Mouse (Mus musculus): ENCODE data around the gene Baiap2l1.
A peak's percentile ranks its signal among the peaks of the same experiment; 100 is the strongest.

The Baiap2l1 gene

GRCm38 (mm10) chr5:144357881-144358591 is at the start of gene Baiap2l1:
Gene Baiap2l1 (minus strand): TSS chr5:144358112.
- DNase-seq (ENCODE audit: low spot score) = peak; percentile 97

DNA sequence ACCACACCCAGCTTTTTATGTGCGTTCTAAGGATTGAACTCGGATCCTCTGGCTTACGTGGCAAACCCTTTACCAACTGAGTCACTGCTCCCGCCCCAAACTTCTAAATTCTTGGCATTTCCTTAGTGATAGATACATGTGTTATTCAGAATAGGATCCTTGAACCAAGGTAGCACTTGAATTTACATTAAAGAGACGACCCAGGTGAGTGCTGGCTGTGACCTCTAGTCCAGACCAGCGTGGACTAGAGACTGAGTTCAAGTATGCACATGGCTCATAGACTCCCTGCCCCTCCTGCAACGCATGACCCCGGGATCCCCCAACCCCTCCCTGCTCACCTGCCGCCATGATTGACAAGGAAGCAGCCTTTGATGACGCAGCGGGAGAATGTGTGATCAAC is 48.3 kb upstream of the Baiap2l1 start:
- no peak for DNase-seq (ENCODE audit: low spot score)

GRCm38 (mm10) chr5:144400821-144401220 is 42.9 kb upstream of the Baiap2l1 start:
- DNase-seq (ENCODE audit: low spot score) = no peak

DNA sequence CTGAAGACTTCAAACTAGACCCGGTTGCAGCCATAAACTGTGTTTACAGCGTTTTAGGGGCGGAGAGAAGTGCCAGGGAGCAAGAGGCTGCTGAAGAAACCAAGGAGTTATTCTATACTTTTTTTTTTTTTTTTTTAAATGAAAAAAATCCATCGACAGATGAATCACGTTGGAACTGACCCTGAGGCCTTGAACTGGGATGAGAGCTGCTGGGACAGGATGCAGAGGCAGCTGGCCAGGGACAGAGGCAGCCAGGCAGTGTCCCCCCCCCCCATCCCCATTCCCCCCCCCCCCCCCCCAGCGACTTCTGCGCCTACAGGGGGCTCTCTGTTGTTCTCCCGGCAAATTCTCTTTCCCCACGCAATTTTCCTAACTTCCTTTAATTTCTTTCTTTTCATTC is 39.7 kb upstream of the Baiap2l1 start:
- DNase-seq (ENCODE audit: low spot score) = no peak

DNA sequence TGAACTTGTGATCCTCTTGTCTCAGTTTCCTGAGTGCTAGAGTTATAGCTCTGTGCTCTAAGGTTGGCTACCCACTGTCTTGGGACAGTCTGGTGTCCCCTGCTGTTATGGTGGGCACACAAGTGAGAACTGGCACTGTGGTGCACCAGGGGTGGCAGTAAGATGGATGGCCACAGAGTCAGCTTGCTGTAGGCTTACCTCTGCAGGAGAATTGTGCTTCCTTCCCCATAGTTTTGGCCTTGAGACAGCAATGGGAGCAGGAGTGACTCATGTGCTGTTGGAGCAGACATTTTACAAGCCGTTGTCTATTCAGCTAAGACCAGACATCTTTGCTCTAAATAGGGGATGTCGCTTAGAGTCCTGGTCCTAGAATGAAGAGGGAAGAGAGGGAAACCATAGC is 36.2 kb upstream of the Baiap2l1 start:
- no peak for DNase-seq (ENCODE audit: low spot score)

DNA sequence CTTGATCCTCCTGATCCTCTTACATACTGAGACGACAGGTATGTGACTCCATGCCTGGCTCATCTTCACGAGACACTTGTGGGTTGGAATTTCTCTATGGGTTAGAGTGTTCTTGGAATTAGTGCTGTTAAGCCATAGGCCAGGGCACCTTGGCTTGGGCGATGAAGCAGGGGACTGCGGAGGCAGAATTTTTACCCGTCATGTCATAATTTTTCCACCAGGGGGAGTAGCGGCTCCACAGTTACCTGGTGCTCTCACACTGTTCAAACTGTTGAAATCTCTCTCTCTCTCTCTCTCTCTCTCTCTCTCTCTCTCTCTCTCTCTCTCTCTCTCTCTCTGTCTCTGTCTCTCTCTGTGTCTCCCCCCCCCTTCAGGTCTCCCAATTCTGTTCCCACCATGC is 29.9 kb upstream of the Baiap2l1 start:
- DNase-seq (ENCODE audit: low spot score) = peak; percentile 19

DNA sequence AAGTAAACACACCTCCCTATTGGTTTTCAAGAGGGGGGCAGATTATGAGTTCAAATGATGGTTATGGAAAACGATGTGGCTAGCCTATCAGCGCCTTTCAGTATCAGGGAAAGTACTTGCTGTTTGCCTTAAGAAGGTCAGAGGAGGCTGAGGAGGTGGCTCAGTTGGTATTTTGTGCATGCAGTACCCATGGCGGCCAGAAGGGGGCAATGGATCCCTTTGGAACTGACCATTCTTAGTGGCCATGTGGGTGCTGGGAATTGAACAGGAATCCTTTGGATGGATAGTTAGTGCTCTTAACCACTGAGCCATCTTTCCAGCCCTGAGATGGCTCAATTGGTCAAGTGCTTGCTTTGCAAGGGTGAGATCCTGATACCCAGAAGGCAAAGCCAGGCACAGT is 26.0 kb upstream of the Baiap2l1 start:
- peak; percentile 39 for DNase-seq (ENCODE audit: low spot score)

DNA sequence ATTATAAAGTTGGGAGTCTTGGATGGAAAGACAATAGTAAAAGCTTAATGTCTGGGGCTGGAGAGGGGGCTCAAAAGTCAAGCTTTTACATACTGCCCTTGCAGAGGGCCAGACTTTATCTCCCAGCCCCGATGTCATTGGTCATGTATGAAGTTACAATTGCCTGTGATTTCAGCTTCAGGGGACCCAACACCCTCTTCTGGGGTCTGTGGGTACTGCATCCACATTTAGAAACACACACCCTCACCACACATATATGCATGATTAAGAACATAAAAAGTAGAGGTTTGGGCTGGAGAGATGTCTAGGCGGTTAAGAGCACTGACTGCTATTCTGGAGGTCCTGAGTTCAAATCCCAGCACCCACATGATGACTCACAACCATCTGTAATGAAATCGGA is 23.9 kb upstream of the Baiap2l1 start:
- no peak for DNase-seq (ENCODE audit: low spot score)

DNA sequence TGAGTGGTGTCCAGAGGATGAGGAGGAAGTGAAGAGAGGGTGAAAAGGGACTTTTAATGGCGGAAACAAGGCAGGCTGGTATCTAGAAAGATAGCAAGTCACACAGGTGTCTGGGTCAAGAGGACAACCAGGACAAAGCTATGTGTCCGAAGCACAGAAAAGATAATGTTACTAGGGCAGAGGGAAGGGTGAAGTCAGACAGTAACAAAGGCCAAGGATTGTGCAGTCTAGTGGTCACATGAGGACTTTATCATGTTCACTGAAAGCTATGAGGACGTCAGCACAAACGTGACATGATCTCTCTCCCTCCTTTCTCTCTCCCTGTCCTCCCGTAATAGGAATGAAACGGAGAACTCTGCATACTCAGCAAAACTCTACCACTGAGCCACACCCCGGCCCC is 22.8 kb upstream of the Baiap2l1 start:
- no peak for DNase-seq (ENCODE audit: low spot score)

GRCm38 (mm10) chr5:144379431-144379830 is 21.5 kb upstream of the Baiap2l1 start:
- no peak for DNase-seq (ENCODE audit: low spot score)

GRCm38 (mm10) chr5:144372885-144373284 is 15.0 kb upstream of the Baiap2l1 start:
- DNase-seq (ENCODE audit: low spot score) = no peak

GRCm38 (mm10) chr5:144372177-144372576 is 14.3 kb upstream of the Baiap2l1 start:
- no peak for DNase-seq (ENCODE audit: low spot score)

- no peak for DNase-seq (ENCODE audit: low spot score)
These were observed 13.1 kb upstream of the Baiap2l1 start for GRCm38 (mm10) chr5:144370986-144371385.

DNA sequence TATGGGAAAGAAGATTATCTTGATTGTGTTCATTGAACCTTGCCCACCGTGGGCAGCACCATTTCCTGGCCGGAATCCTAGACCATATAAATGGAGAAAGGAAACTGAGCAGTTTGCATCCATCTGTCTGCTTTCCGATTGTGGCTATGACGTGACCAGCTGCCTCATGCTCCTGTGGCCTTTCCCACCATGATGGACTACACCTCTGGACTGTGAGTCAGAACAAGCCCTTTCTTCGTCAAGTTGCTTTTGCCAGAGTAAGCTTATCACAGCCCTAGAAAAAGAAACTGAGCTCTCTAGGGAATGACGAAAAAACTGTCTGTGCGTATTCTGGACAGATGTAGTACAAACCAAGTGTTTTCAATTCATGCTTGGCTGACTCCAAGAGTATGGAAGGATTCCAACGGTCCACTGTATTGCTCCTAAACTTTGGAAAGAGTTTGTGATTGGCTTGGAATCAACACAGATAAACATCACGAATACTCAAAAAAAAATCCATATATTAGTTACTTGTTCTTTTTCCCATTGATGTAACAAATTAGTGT is 10.8 kb upstream of the Baiap2l1 start:
- no peak for DNase-seq (ENCODE audit: low spot score)

DNA sequence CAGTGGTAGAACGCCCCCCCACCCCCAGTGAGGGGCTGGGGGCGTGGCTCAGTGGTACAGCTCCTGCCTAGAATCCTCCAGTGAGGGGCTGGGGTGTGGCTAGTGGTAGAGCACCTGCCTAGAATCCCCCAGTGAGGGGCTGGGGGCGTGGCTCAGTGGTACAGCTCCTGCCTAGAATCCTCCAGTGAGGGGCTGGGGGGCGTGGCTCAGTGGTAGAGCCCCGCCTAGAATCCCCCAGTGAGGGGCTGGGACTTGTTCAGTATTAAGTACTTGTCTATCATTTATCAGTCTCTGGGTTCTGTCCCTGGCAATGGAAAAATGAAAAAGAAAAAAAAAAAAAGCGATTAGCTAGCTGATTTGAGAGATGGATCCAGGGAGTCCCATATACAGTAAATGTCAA is 8.6 kb upstream of the Baiap2l1 start:
- DNase-seq (ENCODE audit: low spot score) = peak; percentile 38

DNA sequence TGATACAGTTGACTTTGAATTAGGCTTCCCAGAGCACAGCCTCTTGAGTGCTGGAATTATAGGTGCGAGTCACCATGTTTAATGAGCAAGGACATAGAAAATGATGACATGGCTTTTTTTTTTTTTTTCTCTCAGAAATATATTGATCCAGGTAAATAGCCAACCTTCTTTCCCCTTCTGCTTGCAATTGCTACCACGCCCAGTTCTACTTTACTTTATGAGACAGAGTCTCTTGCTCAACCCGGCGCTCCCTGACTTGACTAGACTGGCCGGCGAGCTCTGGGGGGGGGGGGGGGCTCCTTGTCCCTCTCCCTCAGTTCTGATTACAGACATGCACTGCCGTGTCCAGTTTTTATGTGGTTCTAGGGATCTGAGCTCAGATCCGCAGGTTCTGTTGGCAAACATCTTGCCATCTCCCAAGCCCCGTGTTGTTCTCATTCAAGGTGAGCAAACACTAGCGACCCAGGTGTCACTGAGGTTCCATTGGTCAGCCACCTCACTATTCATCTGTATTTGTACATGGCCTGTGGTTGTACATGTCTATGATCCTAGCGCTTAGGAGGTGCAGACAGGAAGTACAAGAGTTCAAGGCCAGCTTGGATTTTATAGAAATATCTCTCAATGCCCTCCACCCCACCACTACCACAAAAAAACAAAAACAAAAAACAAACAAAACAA is 6.9 kb upstream of the Baiap2l1 start:
- no peak for DNase-seq (ENCODE audit: low spot score)

- no peak for DNase-seq (ENCODE audit: low spot score)
These were observed 2.4 kb upstream of the Baiap2l1 start for GRCm38 (mm10) chr5:144360346-144360745.

DNA sequence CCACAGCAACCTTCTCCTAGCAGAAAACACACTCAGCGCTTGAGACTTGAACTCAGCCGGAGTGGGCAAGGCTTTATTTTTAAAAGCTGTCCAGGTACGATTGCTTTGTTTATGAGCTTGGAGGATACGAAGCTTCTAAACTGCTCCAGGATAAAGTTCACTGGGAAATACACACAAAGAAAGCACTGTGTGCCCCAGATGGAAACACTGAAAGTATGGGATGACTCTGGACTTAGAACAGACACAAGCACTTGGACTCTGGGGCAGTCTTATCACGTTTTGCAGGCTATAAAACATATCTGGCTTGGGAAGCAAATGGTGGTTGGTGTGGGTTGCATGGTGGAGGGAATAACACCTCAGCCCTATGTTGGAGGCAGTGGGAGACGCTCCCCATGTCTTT is 2.0 kb upstream of the Baiap2l1 start:
- DNase-seq (ENCODE audit: low spot score) = no peak

- DNase-seq (ENCODE audit: low spot score) = no peak
These were observed 643 bp upstream of the Baiap2l1 start for GRCm38 (mm10) chr5:144358592-144358917.

GRCm38 (mm10) chr5:144357551-144357880 is 396 bp downstream of the Baiap2l1 start:
- no peak for DNase-seq (ENCODE audit: low spot score)

GRCm38 (mm10) chr5:144356776-144357455 is 996 bp downstream of the Baiap2l1 start:
- no peak for DNase-seq (ENCODE audit: low spot score)

DNA sequence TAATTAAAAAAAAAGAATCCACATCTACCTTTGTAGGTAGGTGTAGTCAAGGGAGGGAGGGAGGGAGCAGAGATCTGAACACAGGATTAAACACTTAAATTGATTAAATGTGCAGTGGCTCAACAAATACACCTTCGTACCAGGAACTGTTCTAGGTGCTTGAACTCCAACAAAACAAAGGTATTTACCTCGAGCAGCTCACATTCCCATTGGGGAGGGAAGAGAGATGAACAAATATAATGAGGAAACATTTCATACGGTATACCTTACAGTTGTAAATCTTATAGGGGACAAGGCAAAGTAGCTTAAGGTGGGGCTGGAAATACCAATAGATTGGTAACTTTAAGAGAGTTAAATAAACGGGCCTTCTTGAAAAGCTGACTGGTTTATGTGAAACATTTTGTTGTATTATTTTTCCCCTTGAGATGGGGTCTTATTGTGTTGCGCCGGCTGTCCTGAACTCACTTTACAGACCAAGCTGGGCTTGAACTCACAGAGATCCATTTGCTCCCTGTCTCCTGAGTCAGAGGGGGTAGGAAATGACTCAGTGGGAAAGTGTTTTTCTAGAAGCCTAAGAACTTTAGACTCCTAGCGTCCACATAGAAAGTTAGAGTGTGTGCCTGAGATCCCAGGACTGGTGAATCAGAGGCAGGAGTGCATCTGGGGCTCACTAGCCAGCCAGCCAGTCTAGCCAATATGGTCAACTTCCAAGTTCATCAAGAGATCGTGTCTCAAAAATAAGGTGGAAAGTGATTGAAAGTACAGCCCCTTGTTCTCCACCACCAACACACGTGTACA is 5.5 kb downstream of the Baiap2l1 start:
- DNase-seq (ENCODE audit: low spot score) = no peak
